Mouse (Mus musculus): Measurements from ENCODE around the gene Nphs1. TPM values are rescaled to one million over a fixed set of nuclear protein-coding genes. Genes with fewer than 3 reads are reported as not detected.

Nphs1 gene
- polyA plus RNA-seq, 1 experiment from 2014 or later = 1.4 TPM

GRCm38 (mm10) chr7:30518325-30518724 is 60.2 kb downstream of the Nphs1 start:
- Histone ChIP-seq H3K27ac (replicated peaks; ENCODE audit: low read depth, low read length) (no peak overlapping the region), H3K4me1 (ENCODE audit: control insufficient read depth, insufficient read depth, low read length) (no peaks in the 10 kb centered on the region), H3K9ac (replicated peaks; ENCODE audit: low read length) (no peak overlapping the region), H3K4me3 (replicated peaks; ENCODE audit: low read depth, low read length) (no peak overlapping the region), H3K36me3 (ENCODE audit: control insufficient read depth, insufficient read depth, low read length) (peaks cover 14% of the 10 kb centered on the region), H3K4me2 (ENCODE audit: low read length) (no peak overlapping the region), H3K27me3 (ENCODE audit: control insufficient read depth, insufficient read depth, low read length) (no peaks in the 10 kb centered on the region), H3K9me3 (ENCODE audit: control insufficient read depth, low read length) (no peaks in the 10 kb centered on the region)
- DNase-seq = no peak
- no peak for ATAC-seq (ENCODE audit: low FRiP score, low TSS enrichment)
- WGBS = 42% methylated on average over 8 of the region's 8 CpGs

- Histone ChIP-seq H3K4me1 (ENCODE audit: control insufficient read depth, insufficient read depth, low read length) (no peaks in the 10 kb centered on the region), H3K4me2 (ENCODE audit: low read length) (no peak overlapping the region), H3K9ac (replicated peaks; ENCODE audit: low read length) (no peak overlapping the region), H3K4me3 (replicated peaks; ENCODE audit: low read depth, low read length) (no peak overlapping the region), H3K36me3 (ENCODE audit: control insufficient read depth, insufficient read depth, low read length) (peaks cover 34% of the 10 kb centered on the region), H3K27ac (replicated peaks; ENCODE audit: low read depth, low read length) (peak overlapping the region; percentile 32), H3K27me3 (ENCODE audit: control insufficient read depth, insufficient read depth, low read length) (no peaks in the 10 kb centered on the region), H3K9me3 (ENCODE audit: control insufficient read depth, low read length) (no peaks in the 10 kb centered on the region)
- DNase-seq = peak; percentile 29
- ATAC-seq (ENCODE audit: low FRiP score, low TSS enrichment) = 0 out of 2 replicates have a peak, but pooled peaks have one; percentile 13
- WGBS = 24% methylated on average over 4 of the region's 4 CpGs
Measured at GRCm38 (mm10) chr7:30520396-30520795, 62.3 kb downstream of the Nphs1 start.

- DNase-seq = no peak
- peaks cover 39% of the 10 kb centered on the region for H3K36me3 ChIP-seq (ENCODE audit: control insufficient read depth, insufficient read depth, low read length)
- H3K4me1 ChIP-seq (ENCODE audit: control insufficient read depth, insufficient read depth, low read length) = no peaks in the 10 kb centered on the region
- H3K27ac ChIP-seq (replicated peaks; ENCODE audit: low read depth, low read length) = peak overlapping the region; percentile 32
- no peaks in the 10 kb centered on the region for H3K9me3 ChIP-seq (ENCODE audit: control insufficient read depth, low read length)
- 71% methylated on average over 5 of the region's 5 CpGs for WGBS
- H3K27me3 ChIP-seq (ENCODE audit: control insufficient read depth, insufficient read depth, low read length) = no peaks in the 10 kb centered on the region
- no peak overlapping the region for H3K4me2 ChIP-seq (ENCODE audit: low read length)
- H3K4me3 ChIP-seq (replicated peaks; ENCODE audit: low read depth, low read length) = no peak overlapping the region
- no peak for ATAC-seq (ENCODE audit: low FRiP score, low TSS enrichment)
- no peak overlapping the region for H3K9ac ChIP-seq (replicated peaks; ENCODE audit: low read length)
Measured at GRCm38 (mm10) chr7:30520856-30521255, 62.7 kb downstream of the Nphs1 start.

- ATAC-seq (ENCODE audit: low FRiP score, low TSS enrichment) (no peak), DNase-seq (no peak)
- Histone ChIP-seq H3K27me3 (ENCODE audit: control insufficient read depth, insufficient read depth, low read length) (no peaks in the 10 kb centered on the region), H3K36me3 (ENCODE audit: control insufficient read depth, insufficient read depth, low read length) (peaks cover 59% of the 10 kb centered on the region), H3K4me1 (ENCODE audit: control insufficient read depth, insufficient read depth, low read length) (no peaks in the 10 kb centered on the region), H3K27ac (replicated peaks; ENCODE audit: low read depth, low read length) (no peak overlapping the region), H3K9me3 (ENCODE audit: control insufficient read depth, low read length) (no peaks in the 10 kb centered on the region), H3K9ac (replicated peaks; ENCODE audit: low read length) (no peak overlapping the region), H3K4me3 (replicated peaks; ENCODE audit: low read depth, low read length) (no peak overlapping the region), H3K4me2 (ENCODE audit: low read length) (no peak overlapping the region)
- WGBS = 79% methylated on average over 10 of the region's 10 CpGs
Measured at GRCm38 (mm10) chr7:30522871-30523270, 64.8 kb downstream of the Nphs1 start.

- ATAC-seq (ENCODE audit: low FRiP score, low TSS enrichment) (no peak), DNase-seq (no peak)
- Histone ChIP-seq H3K9ac (replicated peaks; ENCODE audit: low read length) (no peak overlapping the region), H3K27ac (replicated peaks; ENCODE audit: low read depth, low read length) (no peak overlapping the region), H3K4me1 (ENCODE audit: control insufficient read depth, insufficient read depth, low read length) (no peaks in the 10 kb centered on the region), H3K9me3 (ENCODE audit: control insufficient read depth, low read length) (no peaks in the 10 kb centered on the region), H3K36me3 (ENCODE audit: control insufficient read depth, insufficient read depth, low read length) (peaks cover 75% of the 10 kb centered on the region), H3K27me3 (ENCODE audit: control insufficient read depth, insufficient read depth, low read length) (no peaks in the 10 kb centered on the region), H3K4me2 (ENCODE audit: low read length) (no peak overlapping the region), H3K4me3 (replicated peaks; ENCODE audit: low read depth, low read length) (no peak overlapping the region)
- WGBS = 79% methylated on average over 6 of the region's 6 CpGs
Measured at GRCm38 (mm10) chr7:30524487-30524886, 66.4 kb downstream of the Nphs1 start.

- H3K4me3 ChIP-seq (replicated peaks; ENCODE audit: low read depth, low read length) = no peak overlapping the region
- WGBS = 38% methylated on average over 10 of the region's 10 CpGs
- H3K4me2 ChIP-seq (ENCODE audit: low read length) = no peak overlapping the region
- no peak for ATAC-seq (ENCODE audit: low FRiP score, low TSS enrichment)
- no peak for DNase-seq
- no peaks in the 10 kb centered on the region for H3K27me3 ChIP-seq (ENCODE audit: control insufficient read depth, insufficient read depth, low read length)
- H3K9me3 ChIP-seq (ENCODE audit: control insufficient read depth, low read length) = no peaks in the 10 kb centered on the region
- H3K4me1 ChIP-seq (ENCODE audit: control insufficient read depth, insufficient read depth, low read length) = no peaks in the 10 kb centered on the region
- no peak overlapping the region for H3K27ac ChIP-seq (replicated peaks; ENCODE audit: low read depth, low read length)
- H3K9ac ChIP-seq (replicated peaks; ENCODE audit: low read length) = no peak overlapping the region; the same call in 1 of the 2 replicates
- H3K36me3 ChIP-seq (ENCODE audit: control insufficient read depth, insufficient read depth, low read length) = peaks cover 90% of the 10 kb centered on the region
Measured at GRCm38 (mm10) chr7:30525954-30526353, 67.8 kb downstream of the Nphs1 start.

GRCm38 (mm10) chr7:30526399-30526798 is 68.3 kb downstream of the Nphs1 start:
- peaks cover 1% of the 10 kb centered on the region for H3K4me1 ChIP-seq (ENCODE audit: control insufficient read depth, insufficient read depth, low read length)
- H3K9ac ChIP-seq (replicated peaks; ENCODE audit: low read length) = no peak overlapping the region; the same call in 1 of the 2 replicates
- no peaks in the 10 kb centered on the region for H3K27me3 ChIP-seq (ENCODE audit: control insufficient read depth, insufficient read depth, low read length)
- H3K9me3 ChIP-seq (ENCODE audit: control insufficient read depth, low read length) = no peaks in the 10 kb centered on the region
- H3K4me3 ChIP-seq (replicated peaks; ENCODE audit: low read depth, low read length) = no peak overlapping the region
- H3K4me2 ChIP-seq (ENCODE audit: low read length) = no peak overlapping the region
- 33% methylated on average over 17 of the region's 17 CpGs for WGBS
- H3K27ac ChIP-seq (replicated peaks; ENCODE audit: low read depth, low read length) = no peak overlapping the region
- H3K36me3 ChIP-seq (ENCODE audit: control insufficient read depth, insufficient read depth, low read length) = peaks cover 94% of the 10 kb centered on the region
- DNase-seq (no peak), ATAC-seq (ENCODE audit: low FRiP score, low TSS enrichment) (no peak)

GRCm38 (mm10) chr7:30526981-30527380 is 68.9 kb downstream of the Nphs1 start:
- ATAC-seq (ENCODE audit: low FRiP score, low TSS enrichment) (no peak), DNase-seq (no peak)
- Histone ChIP-seq H3K36me3 (ENCODE audit: control insufficient read depth, insufficient read depth, low read length) (peaks cover 100% of the 10 kb centered on the region), H3K4me3 (replicated peaks; ENCODE audit: low read depth, low read length) (no peak overlapping the region), H3K4me2 (ENCODE audit: low read length) (no peak overlapping the region), H3K4me1 (ENCODE audit: control insufficient read depth, insufficient read depth, low read length) (peaks cover 7% of the 10 kb centered on the region), H3K9me3 (ENCODE audit: control insufficient read depth, low read length) (no peaks in the 10 kb centered on the region), H3K27me3 (ENCODE audit: control insufficient read depth, insufficient read depth, low read length) (no peaks in the 10 kb centered on the region), H3K27ac (replicated peaks; ENCODE audit: low read depth, low read length) (no peak overlapping the region), H3K9ac (replicated peaks; ENCODE audit: low read length) (0 out of 2 replicates have a peak overlapping the region, but pooled peaks have one; percentile 6)
- WGBS = 81% methylated on average over 14 of the region's 14 CpGs

- Histone ChIP-seq H3K4me3 (replicated peaks; ENCODE audit: low read depth, low read length) (peak overlapping the region; percentile 1; the same call in 1 of the 2 replicates), H3K4me1 (ENCODE audit: control insufficient read depth, insufficient read depth, low read length) (peaks cover 32% of the 10 kb centered on the region), H3K9ac (replicated peaks; ENCODE audit: low read length) (0 out of 2 replicates have a peak overlapping the region, but pooled peaks have one; percentile 14), H3K4me2 (ENCODE audit: low read length) (peak overlapping the region; percentile 69), H3K27me3 (ENCODE audit: control insufficient read depth, insufficient read depth, low read length) (no peaks in the 10 kb centered on the region), H3K27ac (replicated peaks; ENCODE audit: low read depth, low read length) (no peak overlapping the region), H3K9me3 (ENCODE audit: control insufficient read depth, low read length) (no peaks in the 10 kb centered on the region), H3K36me3 (ENCODE audit: control insufficient read depth, insufficient read depth, low read length) (peaks cover 67% of the 10 kb centered on the region)
- DNase-seq (no peak), ATAC-seq (ENCODE audit: low FRiP score, low TSS enrichment) (no peak)
- 89% methylated on average over 9 of the region's 9 CpGs for WGBS
Measured at GRCm38 (mm10) chr7:30531291-30531815, 73.2 kb downstream of the Nphs1 start.
